In the genomic region with DNA sequence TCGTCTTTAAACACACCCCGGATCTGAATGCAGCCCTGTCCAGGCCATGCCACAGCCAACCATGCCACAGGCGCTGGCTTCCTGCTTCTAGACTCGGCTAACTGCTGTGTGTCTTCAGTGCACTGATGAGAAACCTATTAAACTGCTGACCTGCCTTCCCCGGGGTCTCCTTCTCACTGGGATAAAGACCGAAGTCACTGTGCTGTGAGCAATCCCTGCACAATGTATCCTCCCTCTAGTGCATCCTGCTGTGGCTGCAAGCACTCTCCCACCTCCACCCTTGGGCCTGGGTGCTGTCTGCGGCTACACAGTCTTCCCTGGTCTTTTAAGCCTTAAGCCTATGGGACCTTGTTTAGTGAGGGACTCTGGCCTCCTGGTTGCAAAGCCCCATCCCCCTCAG, we compare ENCODE assay signal across 26 mouse cellular contexts. TPM values are rescaled to one million over a fixed set of nuclear protein-coding genes. Genes with fewer than 3 reads are reported as not detected.
A peak's percentile ranks its signal among the peaks of the same experiment; 100 is the strongest.
DNase-seq lines count a peak whose midpoint lies in the region; ATAC-seq and TF ChIP-seq lines count a peak whose summit lies in the region.
"Had no signal": no experiment of that assay in that cellular context is flagged by ENCODE, and none has a peak within 500 bp of the region (broad histone marks: within the 10 kb centered on the region; RNA-seq: fewer than 3 reads in every experiment).

No protein-coding gene starts in this region.

- H3K4me3 ChIP-seq in gastrocnemius, adult 2 months, result peak overlapping the region; percentile 45
- no peak overlapping the region for H3K4me3 ChIP-seq in kidney, embryonic 14.5 days (ENCODE audit: low read length)
- no peak overlapping the region for H3K4me3 ChIP-seq in neural tube, embryonic 13.5 days
- H3K4me3 ChIP-seq: forebrain, embryonic 12.5 days; layer of hippocampus, adult 2 months; midbrain, embryonic 12.5 days; neural tube, embryonic 15.5 days had no signal

- WGBS in kidney, embryonic 14.5 days, result 39% methylated on average over 7 of the region's 7 CpGs
- 52% methylated on average over 7 of the region's 7 CpGs for WGBS in neural tube, embryonic 13.5 days

- H3K9me3 ChIP-seq in kidney, embryonic 14.5 days (ENCODE audit: control insufficient read depth, low read length), result no peaks in the 10 kb centered on the region
- H3K9me3 ChIP-seq in neural tube, embryonic 13.5 days, result no peaks in the 10 kb centered on the region
- H3K9me3 ChIP-seq: forebrain, embryonic 12.5 days; G1E; midbrain, embryonic 12.5 days; neural tube, embryonic 15.5 days had no signal

- H3K36me3 ChIP-seq in kidney, embryonic 14.5 days (ENCODE audit: control insufficient read depth, insufficient read depth, low read length), result no peaks in the 10 kb centered on the region
- no peaks in the 10 kb centered on the region for H3K36me3 ChIP-seq in neural tube, embryonic 13.5 days
- H3K36me3 ChIP-seq: forebrain, embryonic 12.5 days; midbrain, embryonic 12.5 days; neural tube, embryonic 15.5 days had no signal

- TF ChIP-seq CTCF in gastrocnemius, adult 2 months (IDR thresholded peaks at IDR 0.05), result no peak

- no peaks in the 10 kb centered on the region for H3K27me3 ChIP-seq in kidney, embryonic 14.5 days (ENCODE audit: control insufficient read depth, insufficient read depth, low read length)
- no peaks in the 10 kb centered on the region for H3K27me3 ChIP-seq in neural tube, embryonic 13.5 days
- H3K27me3 ChIP-seq: forebrain, embryonic 12.5 days; midbrain, embryonic 12.5 days; neural tube, embryonic 15.5 days had no signal

- peak overlapping the region; percentile 94 for H3K27ac ChIP-seq in gastrocnemius, adult 2 months
- H3K27ac ChIP-seq in kidney, embryonic 14.5 days (ENCODE audit: low read depth, low read length), result no peak overlapping the region
- H3K27ac ChIP-seq in neural tube, embryonic 13.5 days (replicated peaks), result no peak overlapping the region
- H3K27ac ChIP-seq: forebrain, embryonic 12.5 days; layer of hippocampus, adult 2 months; midbrain, embryonic 12.5 days; neural tube, embryonic 15.5 days had no signal

- intact Hi-C loops in gastrocnemius, adult 2 months (cut with DNase I), result loop anchor here (5.0 kb wide), 1 partner anchor 57 kb away; no protein-coding TSS in a partner anchor
- intact Hi-C loops in gastrocnemius, postnatal 14 days (cut with DNase I; ENCODE audit: low total_unique reads), result no loop called here

- H3K4me2 ChIP-seq in kidney, embryonic 14.5 days (replicated peaks; ENCODE audit: low read depth, low read length), result no peak overlapping the region
- H3K4me2 ChIP-seq in neural tube, embryonic 13.5 days, result no peak overlapping the region
- H3K4me2 ChIP-seq: forebrain, embryonic 12.5 days; midbrain, embryonic 12.5 days; neural tube, embryonic 15.5 days had no signal

- DNase-seq in gastrocnemius, adult 2 months, result no peak
- no peak for DNase-seq in gastrocnemius, postnatal 14 days
- no peak for DNase-seq in kidney, adult 11 months
- no peak for DNase-seq in neural tube, embryonic 10.5 days (ENCODE audit: extremely low spot score, low spot score)
- DNase-seq in frontal cortex, adult 2 months (ENCODE audit: extremely low spot score in 1 of 2, low spot score in 1 of 2), result no peak
- DNase-seq in adrenal gland, postnatal 14 days, result no peak
- DNase-seq: adrenal gland, postnatal 25 days; cerebellum, adult 11-12 months; cerebellum, postnatal 14 days; gastrocnemius, postnatal 25 days; heart, postnatal 4 days; kidney, adult 9 months; liver, postnatal 0 days; lung, postnatal 36 days; spleen, adult 18-20 months; thymus, adult 18-20 months; thymus, postnatal 4 days had no signal

- ATAC-seq in kidney, embryonic 14.5 days (ENCODE audit: low FRiP score, low TSS enrichment), result peak; percentile 45; the same call in 1 of the 2 replicates
- no peak for ATAC-seq in neural tube, embryonic 13.5 days (ENCODE audit: low read depth)
- ATAC-seq: activated CD4-positive, CD25-positive, alpha-beta regulatory T cell, adult 4 months; CD4-positive, CD25-positive, alpha-beta regulatory T cell, adult 4 months; liver, postnatal 0 days had no signal

- H3K4me1 ChIP-seq in kidney, embryonic 14.5 days (ENCODE audit: control insufficient read depth, insufficient read depth, low read length), result peaks cover 23% of the 10 kb centered on the region
- peaks cover 42% of the 10 kb centered on the region for H3K4me1 ChIP-seq in neural tube, embryonic 13.5 days (replicated peaks)

- H3K9ac ChIP-seq in kidney, embryonic 14.5 days (ENCODE audit: low read depth, low read length), result no peak overlapping the region
- peak overlapping the region; percentile 0; the same call in 1 of the 2 replicates for H3K9ac ChIP-seq in neural tube, embryonic 13.5 days
- H3K9ac ChIP-seq: forebrain, embryonic 12.5 days; liver, postnatal 0 days; midbrain, embryonic 12.5 days; neural tube, embryonic 15.5 days had no signal

RNA-seq across cellular contexts. Expression of gene Auh, which starts 50.7 kb away (rescaled TPM):
- 10 to 100 TPM; 74.0 to 94.1 TPM for total RNA-seq in gastrocnemius, adult 2 months (2021)
- 10 to 100 TPM; 47.4 to 65.3 TPM for total RNA-seq in gastrocnemius, postnatal 14 days (2021)
- polyA plus RNA-seq in kidney, embryonic 14.5 days (2014; fragmentation: Nextera tagmentation; extraction: Ambion mirVana), result 44.7 and 46.7 TPM in 2 replicates
- polyA plus RNA-seq in neural tube, embryonic 13.5 days (2015; fragmentation: Nextera tagmentation; extraction: Ambion mirVana), result 67.3 and 68.3 TPM in 2 replicates
- 89.2 and 100 TPM in 2 replicates for polyA plus RNA-seq in frontal cortex, adult 2 months (2012; rRNA removed)
- 128 and 131 TPM in 2 replicates for total RNA-seq in adrenal gland, postnatal 14 days (2021)
